ENCODE assay signal across 9 mouse cellular contexts in the genomic region with DNA sequence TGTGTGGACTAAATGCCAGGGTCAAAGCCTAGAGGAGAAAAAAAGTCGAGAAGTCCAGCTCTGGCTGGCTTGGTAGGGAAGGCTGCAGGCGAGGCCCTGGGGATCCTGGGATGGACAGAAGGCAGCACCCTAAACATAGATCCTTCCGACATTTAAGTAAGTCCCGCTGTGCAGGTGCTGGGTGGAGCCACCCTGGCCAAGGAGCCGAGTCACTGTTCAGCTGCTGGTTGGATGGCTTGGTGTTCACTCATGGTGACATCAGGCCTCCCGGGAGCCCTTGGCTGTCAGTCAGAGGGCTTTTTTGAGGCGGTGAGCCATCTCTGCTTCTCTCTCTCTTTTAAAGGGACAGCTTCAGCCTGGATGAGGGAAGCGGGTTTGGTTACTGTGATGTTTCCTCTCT. TPM values are rescaled to one million over a fixed set of nuclear protein-coding genes. Genes with fewer than 3 reads are reported as not detected.
A peak's percentile ranks its signal among the peaks of the same experiment; 100 is the strongest.
DNase-seq lines count a peak whose midpoint lies in the region; ATAC-seq lines count a peak whose summit lies in the region.
"Had no signal": no experiment of that assay in that cellular context is flagged by ENCODE, and none has a peak within 500 bp of the region (broad histone marks: within the 10 kb centered on the region; RNA-seq: fewer than 3 reads in every experiment).

No protein-coding gene starts in this region.

- peaks cover 6 to 7% of the 10 kb centered on the region in 2 experiments for H3K4me1 ChIP-seq in heart, embryonic 14.5 days (ENCODE audit: control insufficient read depth in 2 of 2, insufficient read depth in 2 of 2, low read length in 2 of 2)
- H3K4me1 ChIP-seq in forebrain, embryonic 12.5 days: no peaks in the 10 kb centered on the region

- H3K27me3 ChIP-seq in heart, embryonic 14.5 days (ENCODE audit: control insufficient read depth, insufficient read depth, low read length): no peaks in the 10 kb centered on the region
- H3K27me3 ChIP-seq in forebrain, embryonic 12.5 days: no peaks in the 10 kb centered on the region; the same call in 1 of the 2 replicates

- peak; percentile 54; the same call in 1 of the 2 replicates for ATAC-seq in heart, embryonic 14.5 days (ENCODE audit: insufficient number of reproducible peaks, insufficient read depth, low FRiP score, low read depth)
- ATAC-seq in forebrain, embryonic 12.5 days (ENCODE audit: low FRiP score): no peak
- no peak for ATAC-seq in erythroblast, adult 5-6 weeks (replicated peaks; ENCODE audit: low FRiP score, poor library complexity, severe bottlenecking)

- H3K4me3 ChIP-seq in heart, embryonic 14.5 days (ENCODE audit: control insufficient read depth in 1 of 2, insufficient read depth in 1 of 2, low read depth in 1 of 2, low read length in 2 of 2): peak overlapping the region; percentile 6 to 33; a peak in 3 of 4 replicates
- no peak overlapping the region for H3K4me3 ChIP-seq in forebrain, embryonic 12.5 days (replicated peaks)

- H3K36me3 ChIP-seq in heart, embryonic 14.5 days (ENCODE audit: control insufficient read depth, insufficient read depth, low read length): no peaks in the 10 kb centered on the region
- no peaks in the 10 kb centered on the region for H3K36me3 ChIP-seq in forebrain, embryonic 12.5 days (replicated peaks)

- peak overlapping the region; percentile 52 for H3K4me2 ChIP-seq in heart, embryonic 14.5 days (ENCODE audit: low read length)
- H3K4me2 ChIP-seq in forebrain, embryonic 12.5 days: no peak overlapping the region

- no peak overlapping the region for H3K27ac ChIP-seq in heart, embryonic 14.5 days (replicated peaks in 1 of 2; ENCODE audit: control insufficient read depth in 1 of 2, insufficient read depth in 1 of 2, low read depth in 2 of 2, low read length in 2 of 2)
- no peak overlapping the region for H3K27ac ChIP-seq in forebrain, embryonic 12.5 days
- H3K27ac ChIP-seq: liver, embryonic 14.5 days had no signal

- H3K9ac ChIP-seq in heart, embryonic 14.5 days (ENCODE audit: low read length): peak overlapping the region; percentile 8; the same call in 1 of the 2 replicates
- H3K9ac ChIP-seq in forebrain, embryonic 12.5 days: no peak overlapping the region
- H3K9ac ChIP-seq: liver, embryonic 14.5 days had no signal

- H3K9me3 ChIP-seq in heart, embryonic 14.5 days (ENCODE audit: control insufficient read depth, low read length): no peaks in the 10 kb centered on the region
- no peaks in the 10 kb centered on the region for H3K9me3 ChIP-seq in forebrain, embryonic 12.5 days

- 12% methylated on average over 8 of the region's 8 CpGs for WGBS in heart, embryonic 14.5 days
- WGBS in forebrain, embryonic 12.5 days: 46% methylated on average over 8 of the region's 8 CpGs

- DNase-seq in spleen, postnatal 4 days (ENCODE audit: low spot score in 2 of 2): peak; percentile 19 to 69
- no peak for DNase-seq in spleen, adult 12 weeks (ENCODE audit: low spot score)
- peak; percentile 81 to 84 for DNase-seq in cerebellum, postnatal 10 days
- peak; percentile 64 to 71 for DNase-seq in right cerebral cortex, postnatal 10 days (ENCODE audit: low spot score in 2 of 2)
- DNase-seq in kidney, adult 18-20 months: no peak

RNA-seq across cellular contexts. Expression of gene Rims4, which starts 21.0 kb away (rescaled TPM):
- polyA plus RNA-seq in heart, embryonic 14.5 days (2014; fragmentation: Nextera tagmentation; extraction: Ambion mirVana): 0.15 and 0.23 TPM in 2 replicates
- polyA plus RNA-seq in forebrain, embryonic 12.5 days (2016; fragmentation: Nextera tagmentation; extraction: Ambion mirVana): 3.5 and 4.2 TPM in 2 replicates
- total RNA-seq in erythroblast, adult 5-6 weeks (2015; ENCODE audit: low replicate concordance): not detected in 2 replicates
- not detected in 2 replicates for total RNA-seq in erythroblast, adult 5-6 weeks (2017; ENCODE audit: low replicate concordance)

RNA-seq across cellular contexts. Expression of gene Ywhab, which starts 55.2 kb away (rescaled TPM):
- 211 and 212 TPM in 2 replicates for polyA plus RNA-seq in heart, embryonic 14.5 days (2014; fragmentation: Nextera tagmentation; extraction: Ambion mirVana)
- 339 and 340 TPM in 2 replicates for polyA plus RNA-seq in forebrain, embryonic 12.5 days (2016; fragmentation: Nextera tagmentation; extraction: Ambion mirVana)
- 49.3 and 49.6 TPM in 2 replicates for total RNA-seq in erythroblast, adult 5-6 weeks (2015; ENCODE audit: low replicate concordance)
- 18.8 and 25.1 TPM in 2 replicates for total RNA-seq in erythroblast, adult 5-6 weeks (2017; ENCODE audit: low replicate concordance)

Comparison
In these comparisons a context has a peak if more than half of its experiments do, and no peak if none do; other contexts are left out.
1. DNase-seq: peak in spleen, postnatal 4 days (2 of 2), cerebellum, postnatal 10 days (2 of 2) and right cerebral cortex, postnatal 10 days (2 of 2); none in spleen, adult 12 weeks (single experiment) and kidney, adult 18-20 months (single experiment).